Mouse (Mus musculus): ENCODE data around the gene Sowahc.

- TF ChIP-seq CTCF (conservative IDR thresholded peaks at IDR 0.05; ENCODE audit: low read length) (no peak), NANOG (IDR thresholded peaks at IDR 0.05; ENCODE audit: borderline replicate concordance, low read length) (no peak)
Observed at GRCm38 (mm10) chr10:59220824-59221472, 805 bp upstream of the Sowahc start.

All from E14TG2a.4 (cell line).